Mouse (Mus musculus) ES-Bruce4 (cell line): Measurements from ENCODE around the gene Ntn3.

Source experiments
- CTCF ChIP-seq: IDR thresholded peaks from one replicate; pipeline ENCODE4 v1.8.1; 2011; ENCODE audit warnings: low read depth, low read length
- EP300 ChIP-seq: IDR thresholded peaks from 2 replicates; pipeline ENCODE4 v1.6.1; 2011; ENCODE audit warnings: low read depth, low read length; ENCODE audit not compliant: insufficient read depth
- POLR2A ChIP-seq: IDR thresholded peaks from one replicate; pipeline ENCODE4 v1.8.1; 2011; ENCODE audit warnings: low read length; ENCODE audit not compliant: insufficient read depth

- no peak for TF ChIP-seq POLR2A
- no peak for TF ChIP-seq CTCF
- TF ChIP-seq EP300, result no peak
Measured at GRCm38 (mm10) chr17:24252329-24252728, 43.0 kb upstream of the Ntn3 start.
